Mouse (Mus musculus) ovary, adult 18-20 months (tissue): ENCODE measurements around the gene Gcgr.
"Not testable (repeated sequence)": the region's sequence is repeated elsewhere in the genome, so short reads cannot be mapped to it uniquely, and the experiment has no call there.

ENCODE experiments used
- DNase-seq: peaks from one replicate; pipeline ENCODE4 v3.0.0; 2022; ENCODE audit warnings: low spot score, mixed read lengths

Gene Gcgr

DNA sequence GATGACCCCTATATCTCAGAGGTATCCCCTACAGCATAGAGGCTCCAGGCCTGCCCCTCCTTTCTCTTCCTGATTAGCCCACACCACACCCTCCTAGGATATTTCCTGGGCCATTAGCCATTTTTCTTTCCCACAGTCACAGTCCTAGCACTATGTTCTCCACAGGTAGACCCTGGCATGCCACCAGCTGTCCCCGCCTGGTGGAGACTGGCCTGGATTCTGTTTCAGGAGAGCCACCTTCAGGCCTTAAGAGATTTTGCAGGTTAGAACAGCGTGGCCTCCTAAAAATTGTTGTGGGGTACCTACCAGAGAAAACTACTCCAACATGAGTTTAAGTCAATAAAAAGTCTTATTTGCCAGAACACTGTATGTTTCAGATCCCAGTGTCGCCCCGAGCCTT is 23.6 kb upstream of the Gcgr start:
- DNase-seq: no peak

DNA sequence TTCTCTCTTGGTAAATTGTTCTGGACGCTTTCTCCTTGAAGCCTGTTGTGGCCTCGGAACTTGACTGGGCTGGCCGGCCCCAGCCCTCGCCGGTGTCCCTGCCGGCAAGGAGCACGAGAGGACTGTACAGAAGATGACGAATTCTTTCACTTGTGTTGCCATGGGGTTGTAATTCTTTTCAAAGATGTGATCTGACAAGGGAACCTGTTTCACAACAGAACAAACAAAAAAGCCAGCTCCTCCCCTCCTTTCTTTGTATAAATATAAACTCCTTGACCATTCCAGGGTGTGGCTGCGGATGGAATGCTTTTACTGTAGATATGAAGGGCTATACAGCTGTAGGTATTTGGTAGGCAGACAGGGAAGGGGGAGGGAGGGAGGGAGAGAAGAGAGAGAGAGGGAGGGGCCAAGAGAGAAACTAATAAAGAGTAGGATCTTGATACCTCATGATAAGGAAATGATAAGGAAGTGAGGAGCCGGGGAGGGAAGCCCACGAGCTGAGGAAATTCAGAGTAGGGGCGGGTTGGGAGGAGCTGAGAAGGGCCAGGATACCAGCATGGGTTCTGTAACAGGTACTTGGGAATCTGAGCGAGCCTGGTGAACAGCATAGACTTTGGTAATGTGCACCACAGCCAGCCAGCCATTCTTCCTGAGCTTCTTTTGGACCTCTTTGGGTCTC is 22.7 kb upstream of the Gcgr start:
- no peak for DNase-seq

DNA sequence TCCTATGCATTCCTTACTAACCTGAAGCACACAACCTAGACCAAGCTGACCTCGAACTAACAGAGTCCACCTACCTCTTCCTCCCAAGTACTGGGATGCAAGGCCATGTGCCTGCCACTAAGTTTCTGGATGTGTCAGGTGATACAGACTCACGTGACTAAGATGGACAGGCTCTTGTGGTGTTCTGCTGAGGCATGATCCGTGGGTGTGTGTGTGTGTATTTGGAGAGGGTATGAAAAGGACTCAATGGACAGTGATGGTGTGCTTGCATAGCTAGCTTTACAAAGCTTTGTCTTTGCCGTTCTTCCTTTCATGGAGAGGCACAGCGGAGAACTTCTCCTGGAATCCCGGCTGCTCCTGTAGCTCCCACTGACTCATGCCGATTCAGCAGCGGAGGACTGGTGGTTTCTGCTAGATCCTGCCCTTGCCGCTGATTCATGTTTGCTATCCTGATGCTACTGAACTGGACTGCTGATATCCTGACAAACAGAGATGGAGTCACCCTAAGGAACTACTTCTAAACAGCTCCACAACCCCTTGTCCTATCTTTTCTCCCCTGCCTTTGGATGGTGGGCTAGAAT is 22.1 kb upstream of the Gcgr start:
- no peak for DNase-seq

DNA sequence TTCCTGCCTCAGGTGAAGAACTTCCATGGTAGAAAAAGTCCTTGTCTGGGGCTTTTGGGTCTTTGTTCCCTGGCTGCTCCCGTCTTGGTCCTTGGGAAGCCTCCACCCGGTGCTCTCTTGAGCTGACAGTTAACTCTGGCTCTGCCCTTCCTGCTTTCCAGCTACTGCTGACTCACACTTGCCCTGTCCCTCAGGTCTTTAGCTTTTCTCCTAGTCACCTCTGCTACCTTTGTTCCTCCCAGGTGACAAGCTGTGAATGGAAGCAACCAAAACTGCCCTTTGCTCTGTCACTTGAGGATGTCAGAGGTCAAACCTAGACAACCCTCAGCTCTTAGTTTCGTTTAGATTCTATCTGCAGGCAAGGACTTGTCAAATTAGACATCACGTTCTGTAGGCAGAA is 20.6 kb upstream of the Gcgr start:
- DNase-seq: no peak

DNA sequence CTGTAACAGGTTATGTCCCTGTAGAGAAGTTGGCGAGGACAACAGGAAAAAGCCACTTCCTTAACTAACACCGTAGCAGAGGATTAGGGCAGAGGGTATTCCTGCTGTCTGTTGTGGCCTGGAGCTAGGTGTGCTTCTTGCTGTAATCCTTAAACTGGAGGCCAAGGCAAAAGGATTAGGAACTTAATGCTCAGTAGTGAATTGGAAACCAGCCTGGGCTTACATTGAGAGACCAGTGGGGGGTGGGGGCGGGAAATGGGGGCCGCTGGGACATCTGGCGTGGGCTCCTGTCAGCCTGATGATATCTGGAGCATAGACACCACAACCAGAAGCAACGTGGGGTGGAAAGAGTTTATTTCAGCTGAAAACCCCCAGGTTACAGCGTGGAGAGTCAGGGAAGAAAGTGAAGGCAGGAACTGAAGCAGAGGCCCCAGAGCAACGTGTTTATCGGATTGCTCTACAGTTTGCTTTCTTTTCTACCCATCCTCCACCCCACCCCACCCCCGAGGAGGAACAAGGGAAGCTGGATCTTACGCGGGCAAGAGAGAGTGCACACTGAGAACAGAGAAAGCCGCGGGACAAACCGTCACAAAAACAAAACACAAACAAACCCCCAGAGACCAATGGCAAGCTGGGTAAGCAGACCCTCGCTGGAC is 20.0 kb upstream of the Gcgr start:
- DNase-seq: no peak

DNA sequence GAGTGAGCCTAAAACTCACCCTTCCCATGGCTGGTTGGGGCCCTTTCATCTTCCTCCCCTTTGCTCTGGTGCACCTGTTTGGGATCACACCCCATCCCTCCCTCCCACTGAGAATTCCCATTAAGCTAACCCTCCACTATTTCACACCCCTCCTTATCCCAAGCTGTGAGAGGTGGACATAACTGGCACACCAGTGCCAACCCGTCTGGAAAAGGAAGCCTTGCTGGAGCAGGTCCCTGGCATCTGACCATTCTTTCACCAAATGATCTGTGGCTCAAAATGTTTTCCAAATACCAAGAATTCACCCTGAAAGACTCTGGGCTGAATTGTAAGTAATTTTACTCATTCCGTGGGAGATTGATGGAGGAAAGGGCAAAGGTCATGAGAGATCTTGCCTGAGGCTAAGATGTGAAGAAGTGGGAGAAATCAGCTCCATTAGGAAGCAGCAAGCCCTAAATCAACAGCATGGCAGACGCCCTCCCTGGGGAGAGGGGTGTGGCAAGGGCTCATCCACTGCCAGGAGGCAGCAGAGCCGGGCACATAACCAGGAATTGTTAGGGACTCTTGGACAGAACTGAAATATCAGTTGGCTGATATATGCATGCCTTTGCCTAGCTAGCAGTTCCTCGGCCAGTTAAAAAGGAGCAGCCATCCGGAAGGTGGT is 17.6 kb upstream of the Gcgr start:
- no peak for DNase-seq

DNA sequence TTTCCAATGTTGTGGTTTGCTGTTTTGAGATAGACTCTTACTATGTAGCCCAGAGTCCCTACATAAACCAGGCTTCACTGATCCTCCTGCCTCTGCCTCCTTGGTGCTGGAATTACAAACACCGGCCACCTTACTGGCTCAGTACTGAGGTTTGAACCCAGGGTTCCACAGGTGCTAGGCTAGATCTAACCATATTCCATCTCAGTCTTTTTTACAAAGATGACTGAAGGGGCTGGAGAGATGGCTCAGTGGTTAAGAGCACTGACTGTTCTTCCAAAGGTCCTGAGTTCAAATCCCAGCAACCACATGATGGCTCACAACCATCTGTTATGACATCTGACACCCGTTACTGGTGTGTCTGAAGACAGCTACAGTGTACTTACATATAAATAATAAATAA is 16.2 kb upstream of the Gcgr start:
- DNase-seq: not testable (repeated sequence)

DNA sequence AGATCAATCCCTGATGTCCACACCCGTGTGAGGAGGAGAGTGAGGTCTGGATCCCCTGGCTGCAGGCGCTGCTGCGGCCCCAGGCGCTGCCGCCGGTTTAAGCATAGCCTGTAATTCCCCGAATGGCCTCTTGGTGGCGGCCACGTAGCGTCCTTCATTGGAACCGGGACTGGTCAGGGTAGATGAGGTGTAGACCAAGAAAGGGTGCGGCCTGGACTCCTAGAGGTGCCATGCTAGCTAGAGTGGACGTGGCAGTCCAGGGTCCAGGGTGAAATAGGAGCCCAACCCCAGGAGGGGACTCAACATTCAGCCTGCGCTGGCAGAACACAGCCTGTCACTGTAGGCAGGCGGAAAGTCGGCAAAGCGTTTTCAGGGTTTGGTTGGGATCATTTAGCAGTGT is 14.9 kb upstream of the Gcgr start:
- peak; percentile 61 for DNase-seq

DNA sequence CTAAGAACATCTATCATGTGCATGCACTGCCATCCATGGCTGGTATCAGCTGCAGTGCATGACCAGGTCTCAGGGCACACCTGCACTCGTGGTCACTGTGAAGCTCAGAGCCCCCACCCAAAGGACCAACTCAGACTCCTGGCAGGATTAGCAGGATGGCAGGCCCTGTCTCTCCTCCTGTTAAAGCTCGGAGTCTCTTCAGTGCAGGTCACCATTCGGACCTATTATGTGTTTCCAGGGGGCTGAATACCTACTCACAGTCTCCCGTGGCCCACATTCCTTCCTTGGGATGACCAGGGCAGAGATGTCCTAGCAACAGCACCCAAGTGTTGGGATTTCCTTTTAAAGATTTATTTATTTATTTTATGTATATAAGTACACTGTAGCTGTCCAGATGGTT is 13.4 kb upstream of the Gcgr start:
- no peak for DNase-seq

DNA sequence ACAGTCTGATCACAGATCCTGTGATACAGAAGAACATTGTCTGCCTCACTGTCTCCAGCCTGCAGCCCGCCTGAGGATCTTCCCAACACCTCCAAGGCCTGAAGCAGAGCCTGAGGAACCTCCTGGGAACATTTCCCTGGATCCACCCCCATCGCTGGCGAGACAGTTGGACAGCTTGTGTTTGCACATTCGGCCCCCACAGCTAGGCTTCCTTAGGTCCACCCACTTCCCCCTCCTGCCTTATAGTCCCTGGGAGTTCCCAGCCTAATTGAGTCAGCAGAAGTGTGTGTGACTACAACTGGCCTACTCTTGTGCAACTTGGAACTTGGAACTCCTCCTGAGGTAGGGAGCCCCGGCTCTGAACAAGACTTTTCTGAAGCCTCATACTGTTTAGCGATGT is 12.5 kb upstream of the Gcgr start:
- no peak for DNase-seq

DNA sequence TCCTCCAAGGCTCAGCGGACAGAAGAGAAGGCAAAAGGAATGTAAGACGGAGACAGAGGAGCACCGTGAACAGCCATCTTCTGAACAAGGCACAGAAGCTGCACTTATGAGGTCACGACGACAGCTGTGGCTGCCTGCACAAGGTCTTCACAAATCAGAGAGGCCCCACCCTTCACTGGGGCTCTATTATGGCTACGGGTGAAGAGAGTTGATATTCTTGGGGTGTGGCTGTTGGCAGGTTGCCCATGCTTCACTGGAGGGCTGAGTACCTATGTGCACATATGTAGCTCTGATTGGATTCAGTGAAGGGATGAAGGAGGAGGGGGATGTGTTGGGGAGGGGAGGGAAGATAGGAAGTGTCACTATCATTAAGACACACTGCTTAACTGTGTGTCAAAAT is 11.9 kb upstream of the Gcgr start:
- DNase-seq: no peak

DNA sequence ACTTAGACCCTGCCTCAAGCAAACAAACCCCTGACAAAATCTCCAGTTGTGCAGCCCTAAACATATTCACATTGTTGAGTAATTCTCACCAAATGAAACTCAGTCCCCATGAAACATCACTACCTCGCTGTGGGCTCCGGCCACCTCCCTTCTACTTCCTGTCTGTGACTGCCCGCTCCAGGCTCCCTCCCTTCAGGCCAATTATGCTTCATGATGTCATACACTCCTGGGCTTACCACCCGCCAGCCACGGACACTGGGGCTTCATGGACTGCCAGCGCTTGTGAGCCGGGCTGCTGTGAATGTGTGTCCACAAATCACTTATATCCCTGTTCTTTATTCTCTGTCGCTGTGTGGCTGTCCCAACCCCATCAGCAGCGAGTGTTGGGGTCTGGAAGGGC is 10.8 kb upstream of the Gcgr start:
- no peak for DNase-seq

DNA sequence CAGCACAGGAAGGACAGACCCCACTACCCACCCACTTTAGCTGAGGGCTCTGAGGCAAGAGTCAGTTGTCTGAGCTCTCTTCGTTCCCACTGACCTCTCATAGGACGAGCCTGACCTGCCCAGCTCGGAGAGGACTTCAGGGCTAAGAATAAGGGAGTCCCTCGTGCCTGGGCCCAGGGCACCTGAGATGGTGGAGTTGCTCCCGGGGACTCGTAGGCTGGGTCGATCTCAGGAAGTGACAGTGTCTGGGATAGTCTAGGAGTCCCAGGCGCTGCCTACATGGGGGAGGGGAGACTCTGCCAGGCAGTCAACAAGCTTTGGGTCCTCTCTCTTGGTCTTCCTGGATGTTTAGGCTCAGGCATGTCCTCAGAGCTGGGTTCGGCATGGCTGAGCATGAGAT is 10.0 kb upstream of the Gcgr start:
- no peak for DNase-seq

DNA sequence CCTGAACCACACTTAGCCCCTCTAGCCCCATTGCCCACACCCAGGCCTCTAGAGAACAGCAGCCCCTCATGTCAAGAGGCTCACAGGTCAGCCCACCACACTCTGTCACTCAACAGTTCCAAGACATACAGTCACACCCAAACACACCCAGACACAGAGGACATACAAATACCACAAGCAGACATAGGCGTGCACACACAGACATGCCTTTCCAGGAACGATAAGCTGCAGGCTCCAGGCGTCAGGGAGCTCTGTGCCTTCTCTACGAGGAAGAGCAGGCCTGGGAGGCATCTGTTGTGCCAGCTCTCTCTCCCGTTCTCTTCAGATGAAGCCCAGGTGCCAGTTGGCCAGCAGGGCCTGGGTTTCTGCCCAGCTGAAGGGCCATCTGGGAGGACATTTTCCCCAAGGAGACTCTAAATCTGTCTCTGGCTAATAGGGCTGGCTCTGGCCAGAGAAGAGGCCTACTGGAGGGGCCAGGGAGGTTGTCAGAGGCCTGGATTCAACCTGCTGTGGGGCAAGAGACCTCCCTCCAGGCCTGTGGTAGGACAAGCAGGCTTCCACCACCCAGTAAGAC is 9.4 kb upstream of the Gcgr start:
- no peak for DNase-seq

DNA sequence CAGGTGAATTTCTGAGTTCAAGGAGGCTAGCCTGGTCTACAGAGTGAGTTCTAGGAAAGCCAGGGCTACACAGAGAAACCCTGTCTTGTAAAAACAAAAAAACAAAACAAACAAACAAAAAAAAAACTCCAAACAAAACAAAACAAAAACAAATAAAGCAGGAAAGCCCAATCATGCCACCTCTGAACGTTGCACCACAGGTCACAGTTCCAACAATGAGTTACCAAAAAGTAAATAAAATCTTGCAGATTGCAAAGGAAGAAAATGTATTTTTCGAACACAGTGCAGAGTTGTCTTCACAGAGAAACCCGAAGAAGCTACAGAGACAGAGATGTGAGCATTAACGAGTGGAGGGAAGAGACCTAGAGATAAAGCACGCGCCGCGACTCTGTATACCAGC is 7.9 kb upstream of the Gcgr start:
- no peak for DNase-seq

DNA sequence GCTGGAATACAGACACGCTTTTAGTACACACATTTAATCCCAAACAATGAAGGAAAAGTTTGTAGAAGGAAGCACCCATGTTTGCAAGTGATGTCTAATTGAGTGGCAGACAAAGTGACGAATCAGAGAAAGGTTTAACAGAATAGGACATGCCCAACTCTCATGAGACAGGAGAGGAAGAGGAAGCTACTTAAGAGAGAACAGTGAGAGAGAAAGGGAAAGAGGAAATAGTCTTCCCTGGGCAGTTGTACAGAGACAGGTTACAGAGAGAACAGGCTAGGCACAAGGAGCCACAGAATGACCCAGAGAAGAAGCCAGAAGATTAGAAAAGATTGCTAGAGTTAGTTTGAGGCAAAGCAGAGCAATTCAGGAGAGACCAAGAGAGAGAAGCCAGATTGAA is 4.5 kb upstream of the Gcgr start:
- no peak for DNase-seq

DNA sequence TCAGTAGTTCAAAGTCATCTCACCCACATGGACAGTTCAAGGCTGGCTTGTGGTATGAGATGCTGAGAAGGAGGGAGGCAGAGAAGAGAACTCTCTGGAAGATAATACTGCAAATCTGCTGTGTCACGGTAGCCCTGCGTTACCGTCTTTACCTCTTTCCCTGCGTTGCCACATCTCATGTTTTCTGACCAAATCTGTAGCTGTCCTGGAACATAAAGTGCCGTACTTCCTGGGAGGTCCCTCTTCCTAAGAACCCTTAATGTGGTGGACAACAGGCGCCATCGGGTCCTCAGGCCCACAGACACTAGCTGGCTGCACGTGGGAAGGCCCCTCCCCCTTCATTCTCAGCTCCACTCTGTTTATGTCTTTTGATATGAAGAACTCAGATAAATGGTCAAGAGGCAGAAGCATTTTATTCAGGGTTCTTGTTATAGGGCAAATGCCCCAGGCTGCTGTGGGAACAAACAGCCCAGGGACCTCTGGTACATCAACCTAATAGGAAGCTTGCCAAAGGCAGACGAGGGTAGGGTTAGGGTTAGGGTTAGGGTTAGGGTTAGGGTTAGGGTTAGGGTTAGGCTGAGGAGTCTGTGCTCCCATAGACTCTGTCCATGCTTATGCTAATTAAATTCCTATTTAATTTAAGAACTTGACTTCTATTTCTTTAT is 2.7 kb upstream of the Gcgr start:
- no peak for DNase-seq

DNA sequence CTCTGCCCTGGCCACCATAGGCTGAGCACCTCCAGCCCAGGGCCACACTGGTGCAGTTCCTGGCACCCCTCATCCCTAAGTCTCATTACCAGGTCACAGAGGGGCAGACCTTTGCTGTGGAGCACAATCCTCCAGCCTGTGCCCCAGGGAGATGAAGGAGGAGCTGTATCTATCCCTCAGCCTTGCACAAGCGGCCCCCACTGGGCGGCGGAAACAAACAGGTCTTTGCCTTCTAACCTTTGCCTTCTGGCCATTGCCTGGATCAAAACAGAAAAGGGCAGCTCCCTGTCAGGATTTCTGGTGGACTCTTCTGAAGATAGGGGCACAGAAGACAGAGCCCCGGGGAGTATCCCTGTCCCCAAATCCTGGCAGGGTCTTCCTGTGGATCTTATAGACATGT is 1.6 kb upstream of the Gcgr start:
- no peak for DNase-seq

DNA sequence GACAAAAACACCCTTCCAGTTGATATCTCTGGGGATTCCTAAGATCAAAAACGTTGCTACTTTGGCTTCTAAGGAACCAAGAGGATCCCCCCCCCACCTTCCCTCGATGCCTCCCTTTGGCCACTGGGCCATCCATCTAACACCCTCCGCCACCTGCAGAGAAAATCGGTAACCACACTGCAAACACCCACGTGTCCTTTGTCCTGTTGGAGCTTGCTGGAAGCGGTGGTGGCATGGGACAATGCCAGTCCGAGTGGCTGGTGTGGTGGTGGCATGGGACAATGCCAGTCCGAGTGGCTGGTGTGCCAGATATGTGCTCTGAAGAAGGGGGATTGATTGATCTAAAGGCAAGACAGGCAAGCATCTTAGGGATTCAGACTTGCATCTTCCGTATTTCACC is 1.1 kb downstream of the Gcgr start:
- no peak for DNase-seq

DNA sequence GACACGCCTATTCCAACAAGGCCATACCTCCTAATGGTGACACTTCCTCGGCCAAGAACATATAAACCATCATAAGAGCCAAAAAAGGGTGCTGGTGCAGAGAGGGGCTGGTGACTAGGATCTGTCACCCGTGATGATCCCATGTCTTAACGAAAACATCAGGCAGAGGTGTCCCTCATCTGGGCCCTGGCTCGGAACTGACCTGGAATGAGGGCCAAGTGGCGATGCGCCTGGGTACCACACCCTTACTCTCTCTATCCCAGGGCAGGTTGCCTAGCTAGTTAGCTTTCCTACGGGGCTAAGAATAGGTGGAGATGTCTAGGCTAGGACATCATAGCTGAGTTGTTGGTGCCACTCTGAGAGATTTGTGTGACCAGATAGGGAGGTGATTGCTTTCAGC is 3.6 kb downstream of the Gcgr start:
- DNase-seq: no peak

DNA sequence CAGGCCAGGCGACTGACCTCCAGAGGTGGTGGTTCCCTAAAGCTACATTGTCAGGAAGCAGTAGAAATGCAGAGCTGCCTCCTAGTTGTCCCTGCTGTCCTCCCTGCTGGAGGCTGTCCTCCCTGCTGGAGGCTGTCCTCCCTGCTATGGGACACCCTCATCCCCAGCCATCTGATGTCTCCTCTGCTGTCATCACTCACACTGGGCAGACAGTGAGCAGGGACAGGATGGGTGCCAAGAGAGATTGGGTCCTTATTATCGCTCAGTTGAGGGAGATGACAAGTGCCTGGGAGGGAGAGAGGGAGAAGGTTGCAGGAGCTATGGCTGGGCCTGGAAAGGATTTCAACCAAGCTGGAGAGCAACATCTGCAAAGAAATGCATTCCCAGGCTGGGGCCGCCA is 4.6 kb downstream of the Gcgr start:
- no peak for DNase-seq

DNA sequence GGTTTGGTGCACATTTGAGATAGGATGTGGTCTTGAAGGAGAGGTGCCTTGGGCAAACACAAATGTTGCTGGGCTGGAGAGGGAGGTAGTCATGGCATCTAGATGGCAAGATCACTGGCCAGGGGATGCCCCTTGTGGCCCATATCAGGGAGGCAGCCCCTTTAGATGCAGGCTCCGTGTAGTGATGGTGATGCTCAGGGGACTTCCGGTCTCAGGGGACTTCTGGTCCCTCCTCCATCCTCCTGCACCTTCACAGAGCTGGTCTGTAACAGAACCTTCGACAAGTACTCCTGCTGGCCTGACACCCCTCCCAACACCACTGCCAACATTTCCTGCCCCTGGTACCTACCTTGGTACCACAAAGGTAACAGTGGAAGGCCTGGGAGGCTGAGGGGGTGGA is 5.3 kb downstream of the Gcgr start:
- no peak for DNase-seq

DNA sequence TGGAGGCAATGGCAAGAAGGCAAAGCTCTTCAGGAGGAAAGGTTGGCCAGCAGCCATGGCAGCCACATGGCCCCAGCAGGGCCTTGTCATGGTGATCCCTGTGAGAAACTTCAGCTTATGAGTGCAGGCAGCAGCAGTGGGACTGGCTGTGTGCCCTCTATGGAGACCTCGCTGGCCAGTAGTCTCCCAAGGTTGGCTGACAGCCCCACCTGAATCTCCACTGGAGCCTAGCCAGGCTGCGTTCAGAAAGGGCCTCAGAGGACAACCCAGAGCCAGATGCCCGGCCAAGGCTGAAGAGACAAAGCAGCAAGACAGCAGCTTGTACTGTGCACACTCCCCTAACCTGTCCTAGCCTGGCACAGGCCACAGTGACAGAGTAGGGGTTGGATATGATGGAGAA is 8.0 kb downstream of the Gcgr start:
- DNase-seq: no peak
